Mouse (Mus musculus): ENCODE measurements at regions not wholly inside any gene's neighbourhood (a gene's known extent, or its start where the extent isn't known, plus 50 kb on each side); places are given as distances from the start of the nearest gene placed in this dataset.

DNA sequence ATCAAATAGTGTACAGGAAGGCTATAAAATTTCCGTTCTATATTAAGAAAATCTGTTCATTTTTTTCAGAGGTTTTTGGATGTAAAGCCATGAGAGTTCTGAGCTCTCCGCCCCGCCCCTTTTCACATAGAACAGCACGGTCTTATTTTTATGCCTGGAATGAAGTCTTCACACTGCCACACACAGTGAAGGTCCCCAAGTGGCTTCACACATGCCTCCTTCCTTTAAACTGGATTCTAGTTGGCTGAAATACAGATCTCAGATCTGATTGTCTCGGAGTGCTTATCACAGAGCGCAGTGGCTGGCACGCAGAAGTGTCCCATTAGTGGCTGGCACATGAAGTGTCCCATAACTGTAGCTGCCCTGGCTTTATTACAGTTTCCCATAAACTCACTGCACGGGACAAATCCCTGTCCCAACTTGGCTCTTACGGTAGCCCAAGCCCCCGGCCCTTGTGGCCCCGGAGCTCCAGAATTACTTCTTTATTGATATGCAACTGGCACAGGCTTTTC, 122.3 kb upstream of the Nebl start:
- TF ChIP-seq CTCF (IDR thresholded peaks at IDR 0.05; ENCODE audit: low read depth, low read length) (no peak), TAL1 (conservative IDR thresholded peaks at IDR 0.05; ENCODE audit: low read depth, low read length) (no peak), GATA1 (IDR thresholded peaks at IDR 0.05; ENCODE audit: borderline replicate concordance, low read length) (no peak)
